Mouse (Mus musculus) olfactory bulb, adult 2 months (tissue): Measurements from ENCODE around the gene Muc15.

Experiments used
- CTCF ChIP-seq: fragments of 200-500 bp; IDR thresholded peaks from 2 replicates; pipeline ENCODE4 v1.5.1; 2012; ENCODE audit warnings: low read depth, mild to moderate bottlenecking, low read length, moderate library complexity; ENCODE audit not compliant: insufficient read depth
- POLR2A ChIP-seq: fragments of 200-500 bp; IDR thresholded peaks from 2 replicates; pipeline ENCODE4 v1.6.1; 2012; ENCODE audit warnings: mild to moderate bottlenecking, low read depth, low read length, moderate library complexity; ENCODE audit not compliant: insufficient read depth

GRCm38 (mm10) chr2:110722208-110722607 lies 1.1 kb downstream of the Muc15 start:
- TF ChIP-seq POLR2A (no peak), CTCF (no peak)
